Mouse (Mus musculus): ENCODE data around the gene Slc26a9. TPM values are rescaled to one million over a fixed set of nuclear protein-coding genes. Genes with fewer than 3 reads are reported as not detected.

Slc26a9 gene
- total RNA-seq, 2 experiments from 2014 or later = 0.12 to 0.15 TPM

DNA sequence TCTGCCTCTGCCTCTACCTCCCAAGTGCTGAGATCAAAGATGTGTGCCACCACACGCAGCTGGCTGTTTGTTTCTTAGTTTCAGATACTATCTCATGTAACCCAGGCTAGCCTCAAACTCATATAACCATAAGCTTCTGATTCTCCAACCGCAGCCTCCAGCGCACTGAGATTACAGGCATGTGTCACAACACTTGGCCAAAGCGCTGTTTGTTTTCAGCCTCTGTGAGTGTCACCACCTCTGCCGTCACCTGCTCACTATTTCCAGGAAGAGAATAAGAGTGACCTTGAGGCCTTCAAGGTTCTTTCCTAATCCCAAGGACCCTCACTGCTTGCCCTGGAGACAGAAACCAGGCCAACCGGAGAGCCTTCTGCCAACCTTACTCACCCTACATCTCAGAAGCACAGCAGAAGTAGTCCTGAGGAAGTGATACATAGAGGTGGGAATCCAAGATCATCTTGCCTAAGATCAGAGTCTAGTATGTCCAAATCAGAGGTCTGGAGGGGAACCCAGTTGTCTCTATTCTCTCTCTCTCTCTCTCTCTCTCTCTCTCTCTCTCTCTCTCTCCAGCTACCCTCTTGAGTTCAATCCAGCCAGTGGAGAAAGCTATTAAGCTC, 9.1 kb upstream of the Slc26a9 start:
- no peak for DNase-seq (ENCODE audit: low spot score in 2 of 2)

DNA sequence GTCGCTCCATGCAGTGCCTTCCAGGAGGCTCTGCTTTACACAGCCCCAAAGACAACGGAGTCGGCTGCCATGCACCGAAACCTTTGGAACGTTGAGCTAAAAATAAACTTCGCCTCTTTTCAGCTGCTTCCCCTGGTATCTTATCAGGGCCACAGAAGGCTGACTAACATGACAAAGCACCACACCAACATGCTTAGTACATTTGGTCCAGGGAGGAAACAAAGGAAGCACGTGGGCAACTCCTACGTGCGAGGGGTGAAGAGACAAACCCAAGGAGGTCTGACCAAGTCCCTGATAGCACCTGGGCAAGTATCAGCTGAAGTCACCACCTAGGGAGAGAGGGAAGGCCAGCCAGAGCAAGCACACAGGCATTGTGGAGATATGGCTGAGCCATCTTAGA, 7.3 kb upstream of the Slc26a9 start:
- no peak for DNase-seq (ENCODE audit: low spot score in 2 of 2)

DNA sequence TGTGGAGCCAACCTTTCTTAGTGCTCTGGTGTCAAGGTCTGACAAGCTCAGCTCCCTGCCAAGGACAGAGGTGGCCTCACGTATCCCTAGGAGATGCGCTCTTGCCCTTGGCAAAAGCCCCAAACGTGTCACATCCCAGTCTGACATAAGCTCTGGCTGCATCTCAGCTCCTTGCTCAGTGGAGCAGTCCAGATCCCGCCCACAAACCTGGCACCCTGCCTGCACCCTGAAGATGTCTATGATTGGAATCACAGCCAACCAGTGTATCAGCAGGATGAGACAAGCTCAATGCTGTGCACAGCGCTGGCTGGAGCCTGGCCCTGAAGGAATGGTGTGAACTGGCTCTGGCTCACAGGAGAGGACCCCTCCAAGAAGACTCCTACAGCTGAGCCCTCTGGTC, 6.6 kb upstream of the Slc26a9 start:
- peak; percentile 88 to 91 for DNase-seq (ENCODE audit: low spot score in 2 of 2)

DNA sequence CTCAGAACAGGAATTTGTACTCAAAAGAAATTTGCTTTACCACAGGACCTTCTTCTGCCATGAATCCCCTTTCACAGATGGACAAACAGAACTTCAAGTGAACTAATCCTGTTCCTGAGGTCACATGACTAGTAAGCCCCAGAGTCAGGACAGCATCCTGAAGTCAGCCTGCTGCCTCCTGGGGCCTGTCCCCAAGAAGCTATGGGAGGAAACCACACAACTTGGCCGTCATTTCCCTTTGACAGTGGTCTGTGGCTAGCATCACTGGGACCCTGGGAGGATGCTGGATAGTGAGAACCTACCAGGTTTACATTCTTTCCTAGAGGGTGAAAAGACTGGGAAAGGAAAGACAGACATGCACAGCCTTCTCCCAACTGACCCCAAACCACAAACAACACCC, 5.1 kb upstream of the Slc26a9 start:
- no peak for DNase-seq (ENCODE audit: low spot score in 2 of 2)

DNA sequence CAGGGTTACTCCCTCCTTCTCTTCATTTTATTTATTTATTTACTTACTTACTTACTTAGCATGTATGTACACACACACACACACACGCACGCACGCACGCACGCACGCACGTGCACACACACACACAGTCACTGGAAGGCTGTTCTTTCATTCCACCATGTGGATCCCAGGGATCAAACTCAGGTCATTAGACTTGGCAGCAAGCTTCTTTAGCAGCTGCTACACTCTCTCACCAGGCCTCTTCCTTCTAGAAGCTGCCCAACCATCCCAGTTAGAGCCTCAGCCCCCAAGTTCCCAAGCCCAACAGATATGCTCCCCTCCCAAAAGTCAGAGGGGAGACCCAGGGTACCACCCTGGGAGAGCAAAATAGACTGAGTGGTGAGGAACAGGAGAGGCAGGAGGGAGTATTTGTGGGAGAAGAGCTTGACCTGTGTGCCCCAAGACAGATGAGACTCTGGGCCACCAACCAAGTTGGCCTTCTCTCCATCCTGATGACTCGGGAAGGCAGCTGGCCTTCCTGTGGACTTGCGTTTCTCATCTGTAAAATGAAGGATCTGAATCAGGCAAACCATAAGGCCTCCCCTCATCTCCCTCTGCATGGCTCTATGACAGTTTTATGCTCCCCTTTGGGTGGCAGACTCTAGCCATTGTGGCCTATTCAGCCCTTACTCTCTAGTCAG, 4.2 kb upstream of the Slc26a9 start:
- DNase-seq (ENCODE audit: low spot score in 2 of 2) = no peak

DNA sequence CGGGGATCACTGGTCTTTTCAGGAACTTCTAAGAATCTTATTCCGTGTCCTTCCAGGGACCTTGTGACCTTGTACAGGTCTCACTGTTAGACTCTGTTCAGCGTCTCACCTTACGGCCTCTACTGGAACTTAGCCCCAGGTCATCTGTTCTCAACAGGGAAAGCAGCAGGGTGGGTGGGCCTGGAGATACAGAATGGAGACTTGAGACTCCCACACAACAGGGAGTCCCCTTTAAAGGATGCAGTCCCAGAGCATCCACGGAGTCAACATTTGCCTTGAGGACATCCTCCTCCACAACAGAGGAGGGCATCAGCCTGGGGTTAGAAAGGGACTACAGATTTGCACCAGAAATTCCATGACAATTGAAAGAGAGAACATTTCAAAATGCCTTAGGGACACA, 1.6 kb downstream of the Slc26a9 start:
- no peak for DNase-seq (ENCODE audit: low spot score in 2 of 2)

DNA sequence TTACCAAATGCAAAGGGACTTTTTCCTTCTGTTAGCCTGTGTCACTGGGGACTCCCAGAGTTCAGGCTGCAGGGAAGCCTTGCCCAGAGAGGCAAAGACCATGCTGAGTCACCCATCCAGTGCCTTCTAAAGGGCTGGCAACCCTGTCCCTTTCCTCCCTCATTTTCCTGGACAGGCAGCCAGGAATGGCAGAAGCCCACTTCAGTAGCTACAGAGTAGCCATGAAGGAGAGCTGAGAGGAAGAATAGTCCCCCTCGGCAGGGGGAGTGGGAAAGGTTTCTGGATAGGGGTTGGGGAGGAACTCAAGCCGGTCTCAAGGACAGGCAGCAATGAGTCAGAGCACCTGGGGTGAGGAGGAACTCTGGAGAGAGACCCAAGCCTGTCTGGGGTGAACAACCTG, 3.9 kb downstream of the Slc26a9 start:
- DNase-seq (ENCODE audit: low spot score in 2 of 2) = no peak

DNA sequence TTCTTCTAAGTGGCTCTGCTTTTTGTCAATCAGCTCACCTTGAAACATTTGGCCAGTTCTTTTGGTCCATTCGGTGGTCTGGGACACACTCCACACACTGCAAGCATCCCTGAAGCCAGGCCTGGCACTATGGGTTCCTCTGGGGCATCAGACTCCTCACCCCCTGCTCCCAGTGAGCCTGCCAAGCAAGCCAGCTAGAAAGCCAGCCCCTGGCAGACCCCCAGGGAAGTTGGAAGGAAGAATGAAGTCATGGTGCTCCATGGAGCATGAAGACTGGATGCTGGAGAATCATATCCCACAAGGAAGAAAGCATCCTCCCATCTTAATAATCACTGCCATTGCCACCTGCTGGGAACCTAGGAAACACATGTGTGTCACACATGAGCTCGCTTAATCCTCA, 4.8 kb downstream of the Slc26a9 start:
- DNase-seq (ENCODE audit: low spot score in 2 of 2) = no peak

DNA sequence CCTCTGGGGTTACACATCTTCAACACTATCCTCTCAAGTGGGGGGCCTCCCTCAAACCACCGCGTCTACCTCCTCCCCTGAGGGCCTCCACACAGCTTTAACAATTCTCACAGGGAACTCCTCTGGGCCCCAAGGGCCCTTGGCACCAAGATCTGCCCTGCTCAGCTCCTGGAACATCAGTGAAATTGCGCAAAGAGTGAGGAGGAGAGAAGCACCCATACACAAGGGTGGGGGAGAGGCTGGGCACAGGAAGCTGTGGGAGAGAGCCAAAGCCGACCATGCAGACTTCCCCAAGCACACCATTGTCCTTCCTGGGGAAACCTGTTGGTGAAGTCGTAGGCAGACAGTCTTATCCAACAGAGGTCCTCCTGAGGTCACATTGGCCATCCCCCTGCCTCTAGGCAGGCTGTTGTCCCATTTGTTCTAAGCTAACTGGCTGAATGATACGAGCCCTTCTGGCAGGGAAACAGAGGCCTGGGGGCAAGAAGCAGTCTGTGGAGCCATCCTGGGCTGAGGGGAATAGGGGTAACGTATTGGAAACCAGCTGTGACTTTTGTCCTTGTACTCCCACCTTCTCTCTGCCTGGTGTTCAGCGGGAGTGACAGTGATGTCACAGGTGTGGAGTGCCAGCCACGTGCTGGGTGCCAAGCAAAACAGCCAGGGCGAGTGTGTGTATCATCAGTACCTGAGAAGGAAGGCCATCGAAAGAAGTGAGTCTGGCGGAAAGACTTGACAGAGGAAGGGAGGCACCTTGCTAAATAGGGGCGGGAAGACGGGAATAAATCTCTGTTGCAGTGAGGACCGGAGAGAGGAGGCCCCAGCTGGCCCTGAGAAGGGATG, 6.1 kb downstream of the Slc26a9 start:
- DNase-seq (ENCODE audit: low spot score in 2 of 2) = no peak

DNA sequence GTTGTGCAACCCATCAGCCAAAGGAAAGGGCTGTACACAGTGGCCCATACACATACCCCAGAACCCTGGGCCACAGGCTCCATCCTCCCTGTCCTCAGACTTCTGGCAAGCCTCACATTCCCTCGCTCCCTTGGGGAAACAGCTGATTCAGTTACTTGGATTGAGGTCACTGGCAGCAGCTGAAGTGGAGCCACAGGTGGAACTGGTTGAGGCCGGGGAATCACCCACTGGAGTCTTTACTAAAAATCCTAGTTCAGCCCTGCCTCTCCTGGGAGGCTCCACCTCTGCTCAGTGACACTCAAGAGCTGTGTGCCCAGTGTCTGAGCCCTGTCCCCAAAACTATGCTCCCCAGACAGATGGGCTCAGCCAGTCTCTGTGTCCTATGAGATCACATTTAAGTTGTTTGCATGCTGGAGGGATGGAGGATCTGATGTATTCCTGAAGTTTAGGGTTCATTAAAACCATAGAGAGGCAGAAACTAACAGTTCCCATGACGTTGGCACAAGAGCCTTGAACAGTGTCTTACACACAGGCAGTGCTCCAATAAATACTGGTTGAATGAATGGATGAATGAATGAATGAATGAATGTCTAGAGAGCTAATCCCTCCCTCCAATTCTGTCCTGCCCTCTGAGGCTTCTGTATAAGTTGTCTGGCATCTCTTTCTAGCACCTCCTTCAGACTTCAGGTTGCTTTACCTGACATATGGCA, 7.5 kb downstream of the Slc26a9 start:
- no peak for DNase-seq (ENCODE audit: low spot score in 2 of 2)

DNA sequence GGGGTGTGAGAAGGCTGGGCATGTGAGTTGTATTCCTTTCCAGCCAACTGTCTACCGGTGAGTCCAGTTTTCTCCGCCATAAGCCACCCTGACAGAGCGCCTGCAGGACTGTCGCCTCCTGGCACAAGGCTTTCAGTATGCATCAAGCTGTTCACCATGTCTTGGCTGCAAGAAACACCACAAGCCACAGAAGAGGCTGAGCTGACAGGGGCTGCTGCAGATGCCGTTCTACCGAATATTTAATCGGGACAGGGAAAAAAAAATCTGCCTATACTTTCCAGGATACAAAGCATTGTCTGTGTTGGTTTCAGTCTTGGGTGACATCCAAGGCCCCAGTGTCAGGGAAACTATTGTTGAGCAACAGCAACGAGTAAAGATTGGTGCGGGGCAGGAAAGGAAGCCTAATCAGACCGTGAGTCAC, 8.1 kb downstream of the Slc26a9 start:
- DNase-seq (ENCODE audit: low spot score in 2 of 2) = peak in 1 of 2 experiments; percentile 29

DNA sequence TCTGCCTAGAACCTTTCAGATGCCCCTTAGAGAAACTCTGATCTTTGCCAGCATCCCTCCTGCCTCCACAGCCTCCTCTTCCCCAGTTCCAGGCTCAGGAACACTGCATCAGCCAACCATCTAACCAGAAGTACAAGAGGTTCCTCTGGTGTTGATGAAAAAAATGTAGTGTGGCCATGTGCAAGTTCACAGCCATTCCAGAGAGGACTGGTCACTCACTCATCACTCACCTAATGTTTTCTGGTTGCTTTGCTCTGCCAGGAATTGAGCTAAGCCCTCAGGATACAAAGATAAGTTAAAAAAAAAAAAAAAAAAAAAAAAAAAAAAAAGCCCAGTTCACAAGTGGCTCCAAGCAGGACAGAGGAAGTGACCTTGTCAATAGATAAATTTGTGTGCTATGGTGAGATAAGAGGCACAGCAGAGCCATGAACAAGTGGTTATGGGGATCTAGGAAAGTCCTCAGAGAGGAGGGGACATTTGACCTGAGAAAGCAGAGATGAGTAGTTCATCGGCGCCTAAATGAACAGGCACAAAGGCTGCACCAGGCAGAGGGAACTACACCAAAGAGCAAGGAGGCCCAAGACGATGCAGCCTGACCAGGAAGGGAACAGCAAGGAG, 10.5 kb downstream of the Slc26a9 start:
- no peak for DNase-seq (ENCODE audit: low spot score in 2 of 2)

DNA sequence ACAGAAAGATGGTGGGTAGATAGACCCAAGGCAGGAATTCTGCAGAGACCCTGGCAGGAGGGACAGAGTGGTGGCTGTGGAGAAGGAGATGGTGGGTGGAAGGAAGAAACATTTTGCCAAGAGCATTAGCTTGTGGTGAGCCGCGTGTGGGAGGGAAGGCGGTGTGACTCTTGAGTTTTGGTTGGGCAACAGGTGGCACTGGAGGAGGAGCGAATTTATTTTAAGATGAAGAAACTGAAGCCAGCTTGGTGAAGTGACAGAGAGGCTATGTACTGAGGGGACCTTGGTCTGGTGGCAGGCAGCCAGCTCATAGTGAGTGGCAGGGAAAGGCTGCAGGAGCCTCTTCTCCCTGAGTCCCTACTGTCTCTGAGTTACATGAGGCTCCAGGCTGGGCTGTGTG, 11.1 kb downstream of the Slc26a9 start:
- peak; percentile 33 to 64 for DNase-seq (ENCODE audit: low spot score in 2 of 2)

DNA sequence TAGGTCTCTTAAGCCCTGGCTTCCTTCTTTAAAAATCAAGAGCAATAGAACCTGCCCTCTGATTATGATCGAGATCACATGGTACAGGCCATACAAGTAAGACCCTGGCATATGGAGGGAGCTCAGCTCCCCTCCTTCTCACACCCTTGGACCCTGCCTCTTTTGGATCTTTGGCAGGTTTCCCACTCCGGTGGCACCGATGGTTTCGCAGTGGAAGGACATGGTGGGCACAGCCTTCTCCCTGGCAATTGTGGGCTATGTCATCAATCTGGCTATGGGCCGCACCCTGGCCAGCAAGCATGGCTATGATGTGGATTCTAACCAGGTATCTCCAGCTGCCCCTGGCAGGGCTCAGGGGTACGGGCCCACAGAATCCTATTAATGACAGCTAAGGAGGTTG, 13.4 kb downstream of the Slc26a9 start:
- no peak for DNase-seq (ENCODE audit: low spot score in 2 of 2)

DNA sequence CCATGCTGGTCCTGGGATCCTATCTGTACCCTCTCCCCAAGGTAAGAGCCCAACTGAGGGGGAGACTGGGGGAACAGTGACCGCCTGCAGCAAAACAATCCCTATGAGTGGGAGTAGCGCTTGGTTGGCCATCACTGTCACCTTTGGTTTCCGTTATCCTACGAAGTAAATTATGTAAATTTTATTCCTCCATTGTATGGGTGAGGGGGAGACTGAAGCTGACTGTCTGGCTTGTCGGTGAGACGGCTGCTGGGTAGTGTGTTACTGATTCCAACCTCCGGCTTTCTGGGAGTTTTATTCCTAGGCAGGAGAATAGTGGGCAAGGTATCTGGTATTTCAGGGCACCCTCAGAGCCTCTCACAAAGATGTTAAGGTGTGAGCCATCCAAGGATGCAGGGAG, 15.0 kb downstream of the Slc26a9 start:
- DNase-seq (ENCODE audit: low spot score in 2 of 2) = no peak

DNA sequence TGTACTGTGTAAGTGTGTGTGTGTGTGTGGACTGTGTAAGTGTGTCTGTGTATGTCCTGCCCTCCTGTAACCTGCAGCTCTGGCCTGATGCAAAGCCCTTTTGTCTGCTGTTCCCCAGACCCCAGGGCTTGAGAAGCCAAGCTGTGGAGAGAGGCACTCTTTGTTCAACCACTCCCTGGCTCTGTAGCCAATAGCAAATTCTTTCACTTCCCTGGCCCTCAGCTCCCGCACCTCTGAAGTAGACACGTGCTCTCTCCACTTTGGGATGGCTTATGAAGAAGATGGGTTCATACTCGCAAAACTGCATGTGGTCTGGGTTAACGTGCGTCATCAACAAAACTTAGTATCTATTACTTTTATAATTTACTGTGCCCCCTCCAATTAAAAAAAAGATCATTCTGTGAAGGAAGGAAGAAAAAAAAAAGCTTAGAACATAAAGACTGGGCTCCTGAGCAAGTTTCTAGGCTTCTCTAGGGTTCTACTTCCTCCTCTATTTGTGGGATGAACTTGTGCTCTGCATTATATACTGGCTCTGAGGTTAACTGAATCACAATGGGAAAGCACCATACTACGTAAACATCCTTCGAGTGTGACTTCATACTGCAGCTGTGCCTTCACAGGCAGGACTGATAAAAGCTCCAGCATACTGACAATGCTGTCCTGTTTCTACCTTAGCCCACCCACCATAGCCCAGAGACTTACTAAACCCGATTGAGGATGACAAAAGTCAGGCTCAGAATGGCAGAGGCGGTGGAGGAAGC, 16.0 kb downstream of the Slc26a9 start:
- no peak for DNase-seq (ENCODE audit: low spot score in 2 of 2)

DNA sequence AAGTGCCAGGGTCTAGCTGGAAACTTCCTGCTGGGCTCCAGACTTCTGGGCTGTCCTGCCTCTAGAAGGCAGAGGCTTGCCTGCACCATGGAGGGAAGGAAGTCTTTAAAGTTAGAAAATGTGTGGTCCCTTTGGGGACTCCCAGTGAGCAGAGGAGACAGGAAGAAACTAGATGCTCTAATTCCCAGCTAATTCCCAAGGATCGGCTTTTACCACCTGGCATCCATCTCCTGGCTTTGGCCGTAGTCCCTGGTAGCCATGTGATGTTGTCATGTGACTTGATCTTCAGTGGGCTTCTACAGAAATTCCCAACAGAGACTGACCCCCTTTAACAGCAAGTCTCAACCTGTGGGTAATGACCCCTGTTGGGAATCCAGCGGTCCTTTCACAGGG, 16.6 kb downstream of the Slc26a9 start:
- no peak for DNase-seq (ENCODE audit: low spot score in 2 of 2)

DNA sequence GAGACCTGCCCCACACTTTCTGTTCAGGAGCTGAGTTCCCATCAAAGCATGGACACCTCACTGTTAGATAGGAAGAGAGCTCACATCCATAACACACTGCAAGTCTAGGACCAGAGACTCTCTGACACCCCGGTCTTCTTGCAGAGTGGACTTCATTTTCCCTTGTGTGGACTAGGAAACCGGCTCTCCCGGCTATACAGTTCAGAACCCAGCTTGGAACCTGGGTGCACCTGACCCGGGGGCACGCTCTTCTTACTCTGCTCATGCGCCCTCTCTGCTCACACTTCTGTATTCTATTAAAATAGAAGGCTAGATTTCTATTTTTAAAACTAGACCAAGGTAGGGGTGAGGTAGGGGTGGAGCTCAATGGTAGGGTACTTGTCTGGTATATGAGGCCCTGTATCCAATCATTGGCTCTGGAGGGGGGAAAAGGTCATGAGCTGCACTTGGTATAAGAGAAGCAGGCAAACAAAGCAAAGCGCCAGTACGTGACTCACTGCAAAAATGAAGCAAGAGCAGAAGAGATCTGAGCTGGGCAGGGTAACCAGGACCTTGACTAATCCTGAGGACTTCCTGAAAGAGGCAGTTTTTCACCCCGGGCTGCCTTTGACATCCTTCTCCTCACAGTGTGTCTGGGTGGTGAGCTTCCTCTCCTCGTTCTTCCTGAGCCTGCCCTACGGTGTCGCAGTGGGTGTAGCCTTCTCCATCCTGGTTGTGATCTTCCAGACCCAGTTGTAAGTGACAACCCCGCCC, 17.4 kb downstream of the Slc26a9 start:
- DNase-seq (ENCODE audit: low spot score in 2 of 2) = no peak

DNA sequence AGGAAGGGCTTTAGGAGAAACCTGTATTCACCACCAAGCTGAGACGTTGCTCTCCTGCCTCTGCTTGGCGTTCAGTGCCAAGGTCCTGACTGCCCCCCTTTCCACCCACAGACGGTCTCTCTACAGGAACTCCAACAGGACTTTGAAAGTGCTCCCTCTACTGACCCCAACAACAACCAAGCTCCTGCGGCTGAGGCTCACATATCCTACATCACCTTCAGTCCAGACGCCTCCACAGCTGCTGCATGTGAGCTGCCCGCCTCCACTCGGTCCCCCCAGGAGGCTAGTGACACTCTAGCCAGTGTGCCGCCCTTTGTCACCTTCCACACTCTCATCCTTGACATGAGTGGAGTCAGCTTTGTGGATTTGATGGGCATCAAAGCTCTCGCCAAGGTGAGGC, 19.9 kb downstream of the Slc26a9 start:
- DNase-seq (ENCODE audit: low spot score in 2 of 2) = no peak

Measured in layer of hippocampus, adult 18-20 months (tissue).